Mouse (Mus musculus) layer of hippocampus, postnatal 36 days (tissue): ENCODE measurements around the gene Fyb. TPM values are rescaled to one million over a fixed set of nuclear protein-coding genes. Genes with fewer than 3 reads are reported as not detected.

Experiments
- DNase-seq, 2 experiments: peaks; one replicate each; pipeline ENCODE4 v3.0.0; 2022
- total RNA-seq, 2 experiments: library from RNA; stranded (reverse); gene quantifications; 2 replicates each; pipeline ENCODE4 v1.2.3; 2021

The Fyb gene
- total RNA-seq, 2 experiments from 2014 or later = 5.9 to 8.3 TPM

- no peak for DNase-seq
Measured at GRCm38 (mm10) chr15:6661951-6662350, 139.3 kb downstream of the Fyb start.

DNA sequence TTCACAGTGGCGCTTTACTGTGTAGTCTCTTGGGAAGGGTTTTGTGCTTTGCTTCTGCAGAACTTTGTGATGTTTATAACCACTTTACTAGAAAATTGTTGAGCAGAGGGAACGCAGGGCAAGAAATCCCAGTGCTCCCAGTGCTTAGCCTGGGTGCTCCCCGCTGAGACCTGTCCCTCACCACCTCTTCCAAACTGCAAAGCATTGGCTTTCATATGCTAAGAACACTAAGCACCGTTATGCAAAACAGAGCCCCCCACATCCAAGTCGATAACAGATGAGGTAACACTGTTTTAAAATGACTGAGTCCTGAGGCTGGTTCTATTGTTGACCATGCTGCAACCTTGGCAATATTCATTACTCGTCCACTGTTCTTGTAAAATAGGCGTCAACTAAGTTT is 141.3 kb downstream of the Fyb start:
- DNase-seq = no peak

DNA sequence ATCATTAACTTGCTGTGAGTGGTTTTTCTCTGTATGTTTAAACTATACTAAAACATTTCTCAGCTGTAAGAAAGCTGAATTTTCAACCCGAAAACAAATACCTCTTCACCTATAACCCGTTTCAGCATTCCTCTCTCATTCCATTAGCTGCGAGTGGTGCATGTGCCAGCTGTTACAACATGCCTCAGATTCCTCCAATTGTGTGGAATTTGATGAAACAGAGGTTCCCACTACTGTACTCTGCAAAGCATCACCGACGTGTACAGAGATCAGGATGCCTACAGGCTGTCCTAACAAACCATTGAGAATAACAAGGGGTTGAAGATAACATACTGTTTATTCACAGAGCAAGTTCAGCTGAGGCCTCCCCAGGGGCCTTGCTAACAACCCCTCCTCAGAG is 143.4 kb downstream of the Fyb start:
- DNase-seq = no peak

DNA sequence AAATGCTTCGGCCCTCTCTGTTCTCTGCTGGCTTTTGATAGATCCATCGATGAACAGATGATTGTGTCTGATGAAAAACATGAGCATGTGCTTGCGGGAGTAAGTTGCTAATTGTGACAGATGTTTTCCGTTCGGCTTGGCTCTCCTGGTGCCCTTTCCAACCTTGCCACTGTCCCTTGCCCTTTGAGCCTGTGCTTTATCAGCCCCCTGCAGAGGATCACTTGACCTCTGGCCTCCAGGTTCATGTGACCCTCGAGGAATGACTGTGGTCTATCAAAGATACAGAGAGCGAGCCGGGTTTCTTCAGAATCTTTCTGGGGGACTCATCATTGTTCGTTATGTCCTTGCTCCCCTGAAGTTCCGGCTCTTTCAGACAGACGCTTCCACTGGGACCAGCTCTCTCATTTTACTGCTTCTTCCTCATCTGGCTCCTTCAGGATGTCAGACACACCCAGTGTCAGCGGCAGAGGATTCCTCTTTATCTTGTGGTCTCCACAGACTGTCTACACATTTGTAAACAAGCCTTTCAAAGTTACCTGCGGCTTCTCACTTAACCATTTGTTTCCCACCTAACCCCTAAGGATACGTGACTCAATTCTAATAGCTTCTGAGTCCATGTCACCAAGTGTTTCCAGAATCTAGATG is 146.3 kb downstream of the Fyb start:
- no peak for DNase-seq

DNA sequence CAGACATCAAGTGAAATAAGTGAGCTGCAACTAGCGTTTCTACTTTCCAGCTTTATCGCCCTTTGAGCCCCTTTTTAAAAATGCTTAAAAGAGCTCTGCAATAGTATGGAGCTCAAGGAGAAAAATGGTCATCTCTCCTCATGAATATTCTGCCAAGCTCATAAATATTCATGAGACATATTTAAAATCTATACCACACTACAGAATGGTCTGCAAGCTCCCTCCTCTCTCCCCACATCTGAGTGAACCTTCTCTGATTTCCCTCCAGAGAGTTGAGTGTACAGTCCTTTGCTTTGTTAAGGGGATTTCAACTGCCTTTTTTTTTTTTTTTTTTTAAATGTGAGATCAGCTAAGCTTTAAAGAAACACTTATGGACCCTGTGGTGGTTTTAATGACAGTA is 155.8 kb downstream of the Fyb start:
- DNase-seq = no peak

DNA sequence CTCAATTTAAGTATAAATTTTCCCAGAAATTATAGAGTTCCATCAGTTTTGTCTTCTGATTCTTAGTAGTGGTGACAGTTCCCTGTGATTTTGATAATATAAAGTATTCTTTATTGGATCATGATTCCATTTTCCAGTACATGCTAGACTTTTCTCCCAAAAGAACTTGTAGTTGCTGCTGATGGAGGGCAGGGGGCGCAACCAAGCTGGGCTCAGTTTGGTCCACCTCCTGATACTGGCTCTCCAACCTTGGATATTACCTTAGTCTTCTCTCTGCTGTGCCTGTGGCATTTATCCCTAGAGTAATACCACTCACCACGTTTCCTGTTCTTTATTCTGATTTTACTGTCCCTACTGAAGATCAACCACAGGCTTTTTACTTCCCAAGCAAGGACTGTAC is 179.5 kb downstream of the Fyb start:
- no peak for DNase-seq

DNA sequence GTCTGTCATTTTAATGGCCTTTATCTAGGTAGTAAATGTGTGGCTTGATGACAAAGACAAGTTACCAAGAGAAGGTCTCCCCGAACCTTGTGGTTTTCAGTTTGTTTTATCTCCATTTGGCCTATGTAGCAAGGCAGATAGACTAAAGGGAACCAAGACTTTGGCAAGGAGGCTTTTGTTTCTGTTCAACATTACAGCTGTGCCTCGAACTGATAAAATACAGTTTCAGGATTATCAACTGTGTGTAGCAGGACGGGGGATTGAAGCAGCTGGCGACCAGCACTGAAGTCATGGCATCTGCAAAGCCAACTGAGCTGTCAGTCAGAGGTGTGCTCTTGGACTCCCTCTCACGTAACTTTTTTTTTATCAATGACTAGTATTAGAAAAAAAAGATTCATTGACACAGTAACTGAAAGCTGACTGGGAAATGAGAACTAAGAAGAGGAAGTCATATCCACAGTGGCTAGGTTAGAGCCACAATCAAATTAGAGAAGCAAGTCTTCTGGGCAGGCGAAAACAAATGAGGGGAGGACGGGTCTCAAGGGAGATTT is 182.8 kb downstream of the Fyb start:
- DNase-seq = no peak

DNA sequence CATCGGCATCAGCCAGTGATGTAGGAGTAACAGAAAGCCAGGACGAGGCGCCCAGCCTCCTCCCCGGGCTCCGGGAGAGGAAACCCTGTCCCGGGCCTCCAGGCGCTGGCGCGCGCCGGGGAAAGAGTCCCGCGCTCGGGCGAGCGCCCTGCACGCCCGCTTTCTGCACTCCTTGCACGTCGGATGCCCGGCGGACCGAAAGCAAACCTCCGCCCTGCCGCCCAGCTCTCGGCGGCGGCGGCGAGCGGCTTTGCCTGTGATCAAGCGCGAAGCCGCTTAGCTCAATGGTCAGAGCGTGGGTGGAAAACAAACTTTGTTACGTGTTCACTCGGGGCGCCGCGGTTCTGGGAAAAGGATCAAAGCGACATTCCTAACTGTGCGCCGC is 184.9 kb downstream of the Fyb start:
- DNase-seq = peak; percentile 50 to 61

GRCm38 (mm10) chr15:6707936-6708525 is 185.4 kb downstream of the Fyb start, which contains the start of gene Rictor:
Gene Rictor (plus strand): TSS chr15:6708379.
- DNase-seq = peak; percentile 67 to 68

- DNase-seq = peak in 1 of 2 experiments; percentile 32
Measured at GRCm38 (mm10) chr15:6708526-6709441, 186.1 kb downstream of the Fyb start.

DNA sequence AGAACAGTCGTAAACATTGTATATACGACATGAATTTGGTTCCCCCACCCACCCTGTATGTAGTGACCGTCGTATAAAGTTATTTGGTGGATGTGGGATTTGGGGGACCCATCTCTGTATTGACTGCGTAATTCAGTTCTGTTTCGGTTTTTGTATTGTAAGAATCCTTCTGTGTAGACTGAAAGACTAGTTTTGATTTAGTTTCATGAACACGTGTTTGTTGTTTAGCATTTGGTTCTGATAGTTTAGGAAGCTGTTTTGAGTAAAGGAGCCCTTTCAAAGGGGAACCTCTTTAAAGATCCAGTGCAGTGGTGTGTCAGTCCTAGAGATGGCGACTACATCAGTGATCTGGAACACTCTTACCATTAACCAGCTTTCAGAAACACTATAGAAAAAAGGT is 187.0 kb downstream of the Fyb start:
- no peak for DNase-seq

GRCm38 (mm10) chr15:6710341-6710740 is 187.7 kb downstream of the Fyb start:
- DNase-seq = no peak

GRCm38 (mm10) chr15:6711226-6711625 is 188.6 kb downstream of the Fyb start:
- DNase-seq = no peak

Other genes starting within 250 kb of the Fyb start
- gene Dab2, start 223.1 kb upstream of the Fyb start, total RNA-seq = 10 to 100 TPM; 10.8 to 12.4 TPM
- gene C9, start 77.5 kb upstream of the Fyb start, total RNA-seq = not detected
- 10 to 100 TPM; 46.3 to 48.1 TPM for gene Rictor, start 185.5 kb downstream of the Fyb start, total RNA-seq